ENCODE assay signal across 8 mouse cellular contexts in genomic region chr10:89443115-89443622, GRCm38 (mm10). TPM values are rescaled to one million over a fixed set of nuclear protein-coding genes. Genes with fewer than 3 reads are reported as not detected.
DNase-seq lines count a peak whose midpoint lies in the region; ATAC-seq and TF ChIP-seq lines count a peak whose summit lies in the region.

No protein-coding gene starts in this region.

- H3K4me3 ChIP-seq in embryonic facial prominence, embryonic 13.5 days: peak overlapping the region; percentile 68
- peak overlapping the region; percentile 94 for H3K4me3 ChIP-seq in heart, embryonic 16.5 days (ENCODE audit: low read length)
- H3K4me3 ChIP-seq in liver, embryonic 13.5 days (replicated peaks): peak overlapping the region; percentile 83
- peak overlapping the region; percentile 57 for H3K4me3 ChIP-seq in midbrain, postnatal 0 days (ENCODE audit: low read depth, low read length)

- no peaks in the 10 kb centered on the region for H3K9me3 ChIP-seq in embryonic facial prominence, embryonic 13.5 days
- H3K9me3 ChIP-seq in heart, embryonic 16.5 days (replicated peaks; ENCODE audit: control insufficient read depth, low read length): no peaks in the 10 kb centered on the region
- no peaks in the 10 kb centered on the region for H3K9me3 ChIP-seq in liver, embryonic 13.5 days (replicated peaks)
- H3K9me3 ChIP-seq in midbrain, postnatal 0 days (ENCODE audit: low read length): no peaks in the 10 kb centered on the region

- H3K36me3 ChIP-seq in embryonic facial prominence, embryonic 13.5 days: 0 out of 2 replicates have a peak, but pooled peaks cover 4% of the 10 kb centered on the region
- peaks cover 4% of the 10 kb centered on the region; the same call in 1 of the 2 replicates for H3K36me3 ChIP-seq in heart, embryonic 16.5 days (ENCODE audit: control insufficient read depth, insufficient read depth)
- H3K36me3 ChIP-seq in liver, embryonic 13.5 days: peaks cover 13% of the 10 kb centered on the region; the same call in 1 of the 2 replicates
- H3K36me3 ChIP-seq in midbrain, postnatal 0 days (ENCODE audit: insufficient read depth, low read length): no peaks in the 10 kb centered on the region

- H3K9ac ChIP-seq in embryonic facial prominence, embryonic 13.5 days: peak overlapping the region; percentile 74
- peak overlapping the region; percentile 86 for H3K9ac ChIP-seq in heart, embryonic 16.5 days (ENCODE audit: low read length)
- H3K9ac ChIP-seq in liver, embryonic 13.5 days: peak overlapping the region; percentile 81
- H3K9ac ChIP-seq in midbrain, postnatal 0 days (replicated peaks; ENCODE audit: low read length, poor library complexity, severe bottlenecking): peak overlapping the region; percentile 68

- 0 out of 2 replicates have a peak, but pooled peaks have one; percentile 11 for ATAC-seq in embryonic facial prominence, embryonic 13.5 days (ENCODE audit: insufficient number of reproducible peaks, insufficient read depth, low FRiP score, low TSS enrichment, low read depth)
- no peak; the same call in 1 of the 2 replicates for ATAC-seq in heart, embryonic 16.5 days (replicated peaks; ENCODE audit: extremely low read depth, insufficient read depth, low FRiP score)
- ATAC-seq in liver, embryonic 13.5 days (ENCODE audit: low read depth): peak; percentile 44
- peak; percentile 46 for ATAC-seq in midbrain, postnatal 0 days (ENCODE audit: low FRiP score)

- DNase-seq in spleen, postnatal 36 days (ENCODE audit: low spot score in 2 of 2): peak; percentile 6 to 23
- no peak for DNase-seq in spleen, adult 12 weeks (ENCODE audit: low spot score)
- DNase-seq in liver, embryonic 13.5 days: no peak
- no peak for DNase-seq in midbrain, postnatal 0 days (ENCODE audit: low spot score)
- no peak for DNase-seq in urinary bladder, adult 2 months (ENCODE audit: low spot score)
- DNase-seq in gastrocnemius, postnatal 4 days (ENCODE audit: low spot score in 2 of 2): no peak

- H3K4me2 ChIP-seq in embryonic facial prominence, embryonic 13.5 days: peak overlapping the region; percentile 92
- H3K4me2 ChIP-seq in heart, embryonic 16.5 days (ENCODE audit: low read depth, low read length): peak overlapping the region; percentile 91
- H3K4me2 ChIP-seq in liver, embryonic 13.5 days: peak overlapping the region; percentile 86
- peak overlapping the region; percentile 93 for H3K4me2 ChIP-seq in midbrain, postnatal 0 days (ENCODE audit: low read depth, low read length, poor library complexity, severe bottlenecking)

- 0% methylated on average over 17 of the region's 17 CpGs for WGBS in embryonic facial prominence, embryonic 13.5 days
- 2% methylated on average over 17 of the region's 17 CpGs for WGBS in heart, embryonic 16.5 days
- under 1% methylated on average over 17 of the region's 17 CpGs for WGBS in liver, embryonic 13.5 days (ENCODE audit: insufficient replicate concordance)
- WGBS in midbrain, postnatal 0 days: under 1% methylated on average over 17 of the region's 17 CpGs

- H3K4me1 ChIP-seq in embryonic facial prominence, embryonic 13.5 days: peaks cover 14% of the 10 kb centered on the region
- H3K4me1 ChIP-seq in heart, embryonic 16.5 days (ENCODE audit: control insufficient read depth, insufficient read depth, low read length): peaks cover 29% of the 10 kb centered on the region
- peaks cover 33% of the 10 kb centered on the region for H3K4me1 ChIP-seq in liver, embryonic 13.5 days (replicated peaks)
- H3K4me1 ChIP-seq in midbrain, postnatal 0 days (ENCODE audit: insufficient read depth, low read length): no peaks in the 10 kb centered on the region

- TF ChIP-seq CTCF in midbrain, postnatal 0 days (IDR thresholded peaks at IDR 0.05): no peak

- peak overlapping the region; percentile 55; the same call in 1 of the 2 replicates for H3K27ac ChIP-seq in embryonic facial prominence, embryonic 13.5 days
- H3K27ac ChIP-seq in heart, embryonic 16.5 days (ENCODE audit: low read length): peak overlapping the region; percentile 84
- H3K27ac ChIP-seq in liver, embryonic 13.5 days: peak overlapping the region; percentile 73
- H3K27ac ChIP-seq in midbrain, postnatal 0 days (ENCODE audit: low read depth, low read length): no peak overlapping the region

- H3K27me3 ChIP-seq in embryonic facial prominence, embryonic 13.5 days: no peaks in the 10 kb centered on the region
- no peaks in the 10 kb centered on the region for H3K27me3 ChIP-seq in heart, embryonic 16.5 days (ENCODE audit: control insufficient read depth, insufficient read depth, low read length)
- H3K27me3 ChIP-seq in liver, embryonic 13.5 days: no peaks in the 10 kb centered on the region
- peaks cover 9% of the 10 kb centered on the region; the same call in 1 of the 2 replicates for H3K27me3 ChIP-seq in midbrain, postnatal 0 days (ENCODE audit: insufficient read depth, low read length)

RNA-seq across cellular contexts. Expression of gene Gas2l3, which starts 0.6 kb away (rescaled TPM):
- 14.5 and 15.5 TPM in 2 replicates for polyA plus RNA-seq in embryonic facial prominence, embryonic 13.5 days (2015; fragmentation: Nextera tagmentation; extraction: Ambion mirVana)
- polyA plus RNA-seq in heart, embryonic 16.5 days (2015; fragmentation: Nextera tagmentation; extraction: Ambion mirVana): 20.2 and 23.1 TPM in 2 replicates
- polyA plus RNA-seq in liver, embryonic 13.5 days (2015; fragmentation: Nextera tagmentation; extraction: Ambion mirVana): 5.0 and 6.2 TPM in 2 replicates
- total RNA-seq in midbrain, postnatal 0 days (2014; rRNA removed): 3.7 and 7.0 TPM in 2 replicates
- polyA plus RNA-seq in midbrain, postnatal 0 days (2015; fragmentation: Nextera tagmentation; extraction: Ambion mirVana): 1.6 and 1.7 TPM in 2 replicates
- polyA plus RNA-seq in urinary bladder, adult 2 months (2012; rRNA removed): 3.5 and 3.6 TPM in 2 replicates
- 10 to 100 TPM; 17.7 to 19.1 TPM for total RNA-seq in gastrocnemius, postnatal 4 days (2021)

Comparison
In these comparisons a context has a peak if more than half of its experiments do, and no peak if none do; other contexts are left out.
1. DNase-seq: peak in spleen, postnatal 36 days (2 of 2); none in spleen, adult 12 weeks (single experiment), liver, embryonic 13.5 days (single experiment), midbrain, postnatal 0 days (single experiment), urinary bladder, adult 2 months (single experiment) and gastrocnemius, postnatal 4 days (0 of 2).
2. Peak in every context shown above with its lines, with median percentiles within 50 percentile points of each other: H3K4me2 ChIP-seq, H3K4me3 ChIP-seq and H3K9ac ChIP-seq.